Mouse (Mus musculus) thymus, adult 2 months (tissue): ENCODE data around the gene Angptl2.

Experiments used
- CTCF ChIP-seq: fragments of 200-500 bp; IDR thresholded peaks from 2 replicates; pipeline ENCODE4 v1.5.1; 2012; ENCODE audit warnings: mild to moderate bottlenecking, control low read depth, low read length, moderate library complexity, borderline replicate concordance; ENCODE audit not compliant: control insufficient read depth, poor library complexity, insufficient read depth; ENCODE audit errors: extremely low read depth
- POLR2A ChIP-seq: fragments of 200-500 bp; IDR thresholded peaks from 2 replicates; pipeline ENCODE4 v1.6.1; 2012; ENCODE audit warnings: mild to moderate bottlenecking, low read length, control low read depth, moderate library complexity; ENCODE audit not compliant: control insufficient read depth, poor library complexity, insufficient read depth; ENCODE audit errors: extremely low read depth

DNA sequence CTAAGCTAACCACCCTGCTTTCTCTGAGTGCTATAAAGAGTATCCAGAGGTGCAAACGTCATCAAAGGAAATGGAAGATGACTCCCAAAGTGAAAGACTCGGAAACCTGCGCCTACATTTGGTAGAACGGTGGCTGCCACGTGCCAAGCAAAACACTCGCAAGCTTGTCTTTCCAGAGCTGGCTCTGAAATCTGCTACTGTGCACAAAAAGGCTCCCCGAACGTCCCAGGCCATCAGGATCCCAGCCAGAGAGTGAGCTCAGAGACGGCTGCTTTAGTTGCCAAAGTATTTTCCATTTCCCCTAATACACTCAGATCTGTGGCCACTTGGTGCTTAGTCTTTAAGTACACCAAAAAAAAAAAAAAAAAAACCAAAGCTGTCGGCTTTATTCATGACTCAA, 31.2 kb upstream of the Angptl2 start:
- no peak for TF ChIP-seq POLR2A
- no peak for TF ChIP-seq CTCF
